Mouse (Mus musculus) spleen, postnatal 0 days (tissue): ENCODE data around the gene Unc5a. TPM values are rescaled to one million over a fixed set of nuclear protein-coding genes. Genes with fewer than 3 reads are reported as not detected.

Experiments
- polyA plus RNA-seq: library from polyadenylated mRNA; unstranded; fragments of >200 nt; fragmentation: Nextera tagmentation; extraction: Ambion mirVana; gene quantifications from 2 replicates; pipeline ENCODE4 v1.2.1, GENCODE M21; 2015

The Unc5a gene
- polyA plus RNA-seq, result 0.38 and 0.86 TPM in 2 replicates

DNA sequence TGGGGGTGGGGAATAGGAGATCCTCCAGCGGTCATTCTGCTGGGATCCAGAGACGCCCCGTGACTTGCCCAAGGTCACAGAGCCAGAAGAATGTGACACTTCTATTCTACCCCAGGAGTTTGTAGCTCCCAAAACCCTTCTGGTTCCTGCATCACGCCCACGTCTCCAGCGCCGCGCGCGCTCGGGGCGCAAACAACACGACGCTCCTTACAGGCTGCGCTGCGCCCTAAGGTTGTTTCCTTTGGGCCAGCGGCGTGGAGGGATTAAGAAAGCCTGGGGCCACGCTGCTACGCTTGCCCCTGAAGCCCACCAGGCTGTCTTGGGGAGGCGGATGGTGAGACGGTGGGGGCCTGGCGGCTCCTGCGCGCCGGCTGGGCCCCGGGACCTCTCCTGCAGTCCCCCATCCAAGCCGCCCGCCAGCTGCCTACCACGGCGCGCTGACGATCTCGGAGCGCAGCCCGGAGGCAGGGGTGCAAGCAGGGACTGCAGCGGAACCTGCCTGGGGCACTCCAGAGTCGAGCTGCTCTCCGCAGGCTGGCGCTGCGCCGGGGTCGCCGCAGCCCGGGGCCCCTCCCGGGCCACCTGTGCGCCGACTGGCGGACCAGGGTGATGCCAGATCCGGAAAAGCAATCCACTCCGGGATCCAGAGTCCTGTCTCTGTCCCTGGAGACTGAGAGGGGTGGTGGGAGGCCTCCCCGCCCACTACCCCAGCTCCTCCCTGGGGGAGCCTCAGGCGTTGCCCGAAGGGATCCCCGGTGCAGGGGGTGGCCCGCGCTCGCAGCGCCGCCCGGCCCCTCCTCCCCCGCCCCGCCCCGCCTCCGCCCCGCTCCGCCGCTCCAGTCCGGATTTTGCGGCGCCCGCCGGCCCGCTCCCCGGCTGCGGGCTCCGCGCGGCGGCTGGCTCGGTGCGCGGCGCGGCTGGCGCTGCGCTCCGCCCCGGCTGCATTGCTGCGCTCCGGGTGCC is at the start of gene Unc5a:
Unc5a (plus strand) TSS at position 881 of the 963 bp plus-strand sequence.

GRCm38 (mm10) chr13:55021194-55021779 is 72.1 kb downstream of the Unc5a start, which contains the start of gene Hk3:
TSS of gene Hk3 (minus strand) at chr13:55021385.

Other genes starting within 250 kb of the Unc5a start
- gene Cdhr2, start 247.9 kb upstream of the Unc5a start, polyA plus RNA-seq, result 0.02 TPM in 1 of 2 replicates, not detected in the other
- gene Gprin1, start 199.5 kb upstream of the Unc5a start, polyA plus RNA-seq, result not detected in 2 replicates
- not detected in 2 replicates for gene Sncb, start 182.8 kb upstream of the Unc5a start, polyA plus RNA-seq
- gene Eif4e1b, start 165.4 kb upstream of the Unc5a start, polyA plus RNA-seq, result not detected in 2 replicates
- gene Tspan17, start 160.0 kb upstream of the Unc5a start, polyA plus RNA-seq, result 4.9 and 6.2 TPM in 2 replicates
- gene Hk3, start 72.0 kb downstream of the Unc5a start, polyA plus RNA-seq, result 7.7 and 11.4 TPM in 2 replicates
- 24.0 and 28.3 TPM in 2 replicates for gene Uimc1, start 150.9 kb downstream of the Unc5a start, polyA plus RNA-seq
- gene Zfp346, start 155.9 kb downstream of the Unc5a start, polyA plus RNA-seq, result 9.0 and 9.7 TPM in 2 replicates
- not detected in 2 replicates for gene Gm17617, start 184.1 kb downstream of the Unc5a start, polyA plus RNA-seq
- 2.5 and 4.5 TPM in 2 replicates for gene Fgfr4, start 203.2 kb downstream of the Unc5a start, polyA plus RNA-seq